Mouse (Mus musculus) liver, embryonic 16.5 days (tissue): ENCODE measurements around the gene Adat2. TPM values are rescaled to one million over a fixed set of nuclear protein-coding genes. Genes with fewer than 3 reads are reported as not detected.

Experiments used
- ATAC-seq: fragments of 200-750 bp; cut with Nextera tagmentation; 2 replicates; pipeline ENCODE4 v1.8.0; 2017; ENCODE audit warnings: low read depth, mild to moderate bottlenecking, moderate number of reproducible peaks, moderate library complexity
- H3K27ac ChIP-seq: fragments of 300-500 bp; sonication (generic); 2 replicates; pipeline ENCODE4 v1.5.1; 2014; ENCODE audit warnings: mild to moderate bottlenecking, low read length
- H3K27me3 ChIP-seq: fragments of 300-500 bp; sonication (generic); 2 replicates; pipeline ENCODE4 v1.6.1; 2014; ENCODE audit warnings: low read depth, low read length, mixed read lengths; ENCODE audit not compliant: control insufficient read depth, insufficient read depth
- H3K36me3 ChIP-seq: fragments of 300-500 bp; sonication (generic); 2 replicates; pipeline ENCODE4 v1.6.1; 2014; ENCODE audit warnings: mild to moderate bottlenecking; ENCODE audit not compliant: control insufficient read depth, insufficient read depth
- H3K4me1 ChIP-seq: fragments of 300-500 bp; sonication (generic); 2 replicates; pipeline ENCODE4 v1.6.1; 2014; ENCODE audit warnings: low read depth, low read length, mixed read lengths; ENCODE audit not compliant: control insufficient read depth
- H3K4me2 ChIP-seq: fragments of 300-500 bp; sonication (generic); 2 replicates; pipeline ENCODE4 v1.6.1; 2014; ENCODE audit warnings: low read depth, low read length, mixed read lengths
- H3K4me3 ChIP-seq: fragments of 300-500 bp; sonication (generic); 2 replicates; pipeline ENCODE4 v1.5.1; 2014; ENCODE audit warnings: low read depth, mild to moderate bottlenecking, low read length
- H3K9ac ChIP-seq: fragments of 300-500 bp; sonication (generic); 2 replicates; pipeline ENCODE4 v1.6.1; 2014; ENCODE audit warnings: low read depth, low read length
- H3K9me3 ChIP-seq: fragments of 300-500 bp; sonication (generic); replicated peaks from 2 replicates; pipeline ENCODE4 v1.6.1; 2016; ENCODE audit warnings: low read length; ENCODE audit not compliant: control insufficient read depth
- WGBS: fragments of 180-500 bp; shearing (Covaris S2); extraction: QIAGEN DNeasy Blood & Tissue Kit; methylation state at CpG from one replicate; pipeline ENCODE4 v1.1.7; 2014; ENCODE audit not compliant: insufficient replicate concordance; 5-methylcytosine and 5-hydroxymethylcytosine counted together
- polyA plus RNA-seq: library from polyadenylated mRNA; unstranded; fragments of >200 nt; fragmentation: Nextera tagmentation; extraction: Ambion mirVana; gene quantifications from 2 replicates; pipeline ENCODE4 v1.2.1, GENCODE M21; 2015

Gene Adat2
- polyA plus RNA-seq, 1 experiment from 2014 or later: 1.7 TPM

DNA sequence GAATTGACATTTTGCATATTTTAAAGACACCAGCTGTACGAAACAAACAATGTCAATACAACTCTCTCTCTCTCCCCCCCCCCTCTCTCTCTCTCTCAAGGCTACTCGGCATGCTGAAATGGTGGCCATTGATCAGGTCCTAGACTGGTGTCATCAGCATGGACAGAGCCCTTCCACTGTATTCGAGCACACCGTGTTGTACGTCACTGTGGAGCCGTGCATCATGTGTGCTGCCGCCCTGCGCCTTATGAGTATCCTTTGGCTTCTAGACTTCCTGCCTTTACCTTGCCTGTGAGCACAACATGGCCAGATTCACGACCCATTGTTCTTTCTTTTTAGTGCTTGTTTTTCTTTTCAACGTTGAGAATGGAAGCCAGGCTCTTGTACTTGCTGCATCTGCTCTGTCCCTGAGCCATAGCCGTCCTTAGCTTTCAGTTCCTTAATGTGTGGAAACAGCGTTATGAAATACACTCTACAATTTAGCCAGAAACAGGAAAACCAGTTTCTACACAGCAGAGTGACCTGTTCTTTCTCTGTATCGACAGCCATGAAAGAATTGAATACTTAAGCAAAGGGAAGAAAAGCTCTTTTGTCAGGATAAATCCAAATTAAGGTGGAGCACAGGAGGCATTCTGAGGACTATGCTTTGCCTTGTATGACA is 7.5 kb downstream of the Adat2 start:
- H3K4me3 ChIP-seq: no peak overlapping the region
- no peak overlapping the region for H3K4me2 ChIP-seq
- H3K9ac ChIP-seq: no peak overlapping the region
- peaks cover 9% of the 10 kb centered on the region; the same call in 1 of the 2 replicates for H3K36me3 ChIP-seq
- no peaks in the 10 kb centered on the region for H3K27me3 ChIP-seq
- ATAC-seq: no peak
- H3K27ac ChIP-seq: no peak overlapping the region
- H3K4me1 ChIP-seq: no peaks in the 10 kb centered on the region
- 69% methylated on average over 13 of the region's 13 CpGs for WGBS
- H3K9me3 ChIP-seq: no peaks in the 10 kb centered on the region

DNA sequence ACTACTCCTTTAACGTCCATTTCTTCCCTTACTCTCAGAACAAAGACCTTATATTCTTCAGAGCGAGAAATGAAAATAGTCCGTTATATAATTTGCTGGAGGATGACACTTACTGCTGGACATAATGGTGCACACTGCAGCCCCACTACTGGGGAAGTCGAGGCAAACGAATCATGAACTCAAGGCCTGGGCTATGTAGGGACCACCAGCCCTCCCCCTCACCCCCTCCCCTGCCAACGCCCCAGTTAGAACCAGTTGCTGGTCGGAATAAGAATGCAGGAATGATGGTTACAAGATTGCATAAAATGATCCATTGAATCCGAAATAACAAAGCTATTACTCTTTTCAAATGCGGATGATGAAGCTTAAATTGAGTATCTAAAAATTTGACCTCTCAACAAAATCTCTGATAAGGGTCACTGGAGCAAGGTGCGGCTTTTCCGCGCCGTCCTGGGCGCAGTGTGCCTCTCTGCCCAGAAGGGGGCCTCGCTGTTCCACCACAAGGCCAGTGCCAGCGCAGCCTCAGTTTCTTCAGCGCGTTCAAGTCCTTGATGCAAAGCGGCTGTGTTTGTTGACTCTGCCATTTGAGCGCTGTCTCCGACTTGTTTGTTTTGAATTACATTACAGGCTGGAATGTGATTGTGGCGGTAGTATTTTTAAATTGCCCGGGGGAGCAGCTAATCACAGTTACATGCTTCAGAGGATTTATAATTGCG is 11.8 kb downstream of the Adat2 start:
- no peak for ATAC-seq

DNA sequence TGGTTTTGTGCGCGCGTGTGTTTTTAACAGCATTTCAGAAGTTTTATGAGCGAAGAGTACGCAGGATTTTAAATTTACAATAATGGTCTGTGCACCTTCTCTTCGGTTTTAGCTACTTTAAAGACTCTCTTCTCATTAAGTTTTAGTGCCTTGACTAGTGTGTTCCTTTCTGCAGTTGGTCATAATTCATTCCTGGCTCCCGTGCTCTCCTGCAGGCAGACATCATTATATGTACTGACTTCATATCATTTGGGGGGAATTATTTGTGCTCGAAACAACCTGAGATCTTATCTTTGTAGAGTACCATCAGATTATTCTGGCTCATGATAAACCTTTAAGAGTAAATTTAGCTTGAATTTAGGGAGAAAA is 12.4 kb downstream of the Adat2 start:
- no peak for ATAC-seq
- H3K9ac ChIP-seq: no peak overlapping the region
- WGBS: 46% methylated on average over 8 of the region's 8 CpGs
- H3K27me3 ChIP-seq: no peaks in the 10 kb centered on the region
- H3K4me1 ChIP-seq: no peaks in the 10 kb centered on the region
- H3K4me3 ChIP-seq: no peak overlapping the region
- peaks cover 9% of the 10 kb centered on the region; the same call in 1 of the 2 replicates for H3K36me3 ChIP-seq
- H3K27ac ChIP-seq: no peak overlapping the region
- no peaks in the 10 kb centered on the region for H3K9me3 ChIP-seq
- H3K4me2 ChIP-seq: peak overlapping the region; percentile 15; the same call in 1 of the 2 replicates

More for the DNA sequence above, 11.8 kb downstream of the Adat2 start:
- no peak overlapping the region for H3K4me3 ChIP-seq
- H3K36me3 ChIP-seq: peaks cover 9% of the 10 kb centered on the region; the same call in 1 of the 2 replicates
- no peak overlapping the region for H3K9ac ChIP-seq
- H3K4me1 ChIP-seq: no peaks in the 10 kb centered on the region
- WGBS: 27% methylated on average over 24 of the region's 24 CpGs
- no peaks in the 10 kb centered on the region for H3K9me3 ChIP-seq
- H3K4me2 ChIP-seq: peak overlapping the region; percentile 15; the same call in 1 of the 2 replicates
- H3K27me3 ChIP-seq: no peaks in the 10 kb centered on the region
- no peak overlapping the region for H3K27ac ChIP-seq

DNA sequence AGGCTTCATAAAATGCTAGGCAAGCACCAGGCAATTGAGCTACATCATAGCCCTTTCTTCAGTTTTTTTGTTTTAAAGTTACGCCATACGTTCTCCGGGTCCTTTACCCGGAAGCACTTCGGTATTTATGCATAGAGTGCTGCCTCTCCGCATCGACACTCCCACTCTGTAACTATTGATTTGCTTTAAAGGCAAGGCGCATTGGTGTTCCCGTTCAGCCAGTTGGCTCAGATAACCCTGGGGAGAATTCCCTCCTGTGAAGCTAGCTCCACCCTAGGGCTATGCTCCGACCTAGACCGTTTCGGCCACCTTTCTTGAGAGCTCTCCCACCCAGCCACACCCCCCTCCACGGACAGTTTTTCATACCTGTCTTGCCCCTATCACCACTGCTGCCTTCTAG is 13.7 kb downstream of the Adat2 start:
- WGBS: 57% methylated on average over 13 of the region's 13 CpGs
- no peaks in the 10 kb centered on the region for H3K27me3 ChIP-seq
- H3K4me3 ChIP-seq: no peak overlapping the region
- H3K9me3 ChIP-seq: no peaks in the 10 kb centered on the region
- peaks cover 9% of the 10 kb centered on the region; the same call in 1 of the 2 replicates for H3K36me3 ChIP-seq
- H3K4me1 ChIP-seq: no peaks in the 10 kb centered on the region
- H3K9ac ChIP-seq: no peak overlapping the region
- H3K4me2 ChIP-seq: 0 out of 2 replicates have a peak overlapping the region, but pooled peaks have one; percentile 2
- ATAC-seq: no peak
- H3K27ac ChIP-seq: no peak overlapping the region

DNA sequence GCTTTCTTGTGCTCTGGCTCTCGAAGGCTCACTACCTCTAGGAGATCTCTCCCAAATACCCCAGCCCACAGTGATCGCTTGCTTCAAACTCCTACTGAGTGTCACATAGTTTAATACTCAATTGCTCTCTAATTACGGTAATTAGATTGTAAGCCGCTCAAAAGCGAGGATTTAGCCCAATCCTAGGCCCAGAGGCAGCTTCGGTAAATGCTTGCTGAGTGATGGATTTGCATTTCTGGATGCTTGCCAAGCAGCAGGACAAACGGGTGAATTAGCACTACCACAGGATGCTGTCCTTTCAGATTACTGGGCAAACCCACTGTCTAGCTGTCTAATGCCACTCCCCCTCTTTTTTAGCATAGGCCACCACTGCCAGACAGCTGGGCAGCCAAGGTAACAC is 17.1 kb downstream of the Adat2 start:
- no peaks in the 10 kb centered on the region for H3K27me3 ChIP-seq
- no peak overlapping the region for H3K9ac ChIP-seq
- ATAC-seq: no peak
- no peak overlapping the region for H3K4me3 ChIP-seq
- no peak overlapping the region for H3K4me2 ChIP-seq
- 60% methylated on average over 7 of the region's 7 CpGs for WGBS
- H3K9me3 ChIP-seq: no peaks in the 10 kb centered on the region
- H3K4me1 ChIP-seq: no peaks in the 10 kb centered on the region
- H3K36me3 ChIP-seq: no peaks in the 10 kb centered on the region
- H3K27ac ChIP-seq: no peak overlapping the region

DNA sequence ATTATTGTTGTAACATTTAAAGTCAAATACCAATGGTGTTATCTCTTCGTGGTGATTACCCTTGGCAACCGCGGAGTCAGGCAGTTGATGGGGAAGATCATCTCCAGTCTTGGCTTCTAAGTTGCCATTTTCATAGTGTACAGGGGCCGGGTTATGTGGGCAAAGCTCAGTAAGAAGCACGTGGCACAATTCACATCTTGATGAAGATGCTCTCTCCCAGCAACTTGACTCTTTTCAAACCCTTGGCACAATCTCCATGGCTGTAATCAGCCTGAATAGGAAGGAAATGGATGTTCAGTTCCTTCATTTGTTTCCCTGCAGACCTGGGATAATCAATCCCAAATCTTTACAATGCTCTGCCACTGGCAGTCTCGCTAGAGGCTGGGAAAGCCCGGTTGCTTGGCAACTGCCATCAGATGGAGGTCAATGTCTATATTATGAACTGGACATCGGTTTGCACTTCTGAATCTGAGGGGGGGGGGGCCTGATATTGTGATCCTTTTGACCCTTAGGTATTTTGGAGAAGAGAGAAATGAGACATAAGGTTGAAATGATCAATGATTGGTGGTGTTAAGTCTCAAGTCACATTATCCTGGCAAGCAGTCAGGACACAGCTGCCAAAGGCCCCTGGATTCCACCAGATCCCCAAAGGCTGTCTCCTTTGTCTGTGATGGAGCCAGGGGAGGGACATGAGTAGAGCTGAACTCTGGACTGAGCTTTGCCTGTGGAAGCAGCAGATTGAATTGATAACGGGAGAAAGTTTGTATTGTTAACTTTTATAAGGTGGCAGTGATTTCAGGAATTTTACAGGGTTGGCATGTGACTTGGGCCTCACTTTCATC is 18.2 kb downstream of the Adat2 start:
- Histone ChIP-seq H3K4me3 (no peak overlapping the region), H3K4me2 (no peak overlapping the region), H3K36me3 (no peaks in the 10 kb centered on the region), H3K9me3 (no peaks in the 10 kb centered on the region), H3K27ac (no peak overlapping the region), H3K4me1 (no peaks in the 10 kb centered on the region), H3K27me3 (no peaks in the 10 kb centered on the region), H3K9ac (no peak overlapping the region)
- no peak for ATAC-seq
- WGBS: 57% methylated on average over 9 of the region's 9 CpGs

DNA sequence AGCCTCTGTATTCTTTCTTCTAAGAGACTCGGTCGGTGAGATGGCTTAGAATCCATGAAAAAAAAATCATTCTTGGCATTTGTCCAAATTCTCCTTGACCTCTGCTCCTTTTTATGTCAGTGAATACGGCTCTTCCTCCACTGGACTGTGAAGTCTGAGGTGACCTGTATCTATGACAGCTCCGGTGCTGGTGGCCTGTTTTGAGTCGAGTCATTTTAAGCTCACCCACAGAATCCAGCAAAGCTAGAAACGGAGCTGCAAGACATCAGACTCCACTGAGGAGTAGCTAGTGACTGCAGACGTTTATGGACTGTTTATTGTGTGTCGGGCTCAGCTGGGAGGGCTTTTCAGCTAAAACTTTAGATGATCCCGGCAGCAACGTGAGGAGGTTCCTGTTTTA is 19.3 kb downstream of the Adat2 start:
- ATAC-seq: no peak
- Histone ChIP-seq H3K27me3 (no peaks in the 10 kb centered on the region), H3K9ac (no peak overlapping the region), H3K4me3 (no peak overlapping the region), H3K36me3 (no peaks in the 10 kb centered on the region), H3K4me2 (no peak overlapping the region), H3K4me1 (no peaks in the 10 kb centered on the region), H3K9me3 (no peaks in the 10 kb centered on the region), H3K27ac (no peak overlapping the region)
- 52% methylated on average over 10 of the region's 10 CpGs for WGBS

DNA sequence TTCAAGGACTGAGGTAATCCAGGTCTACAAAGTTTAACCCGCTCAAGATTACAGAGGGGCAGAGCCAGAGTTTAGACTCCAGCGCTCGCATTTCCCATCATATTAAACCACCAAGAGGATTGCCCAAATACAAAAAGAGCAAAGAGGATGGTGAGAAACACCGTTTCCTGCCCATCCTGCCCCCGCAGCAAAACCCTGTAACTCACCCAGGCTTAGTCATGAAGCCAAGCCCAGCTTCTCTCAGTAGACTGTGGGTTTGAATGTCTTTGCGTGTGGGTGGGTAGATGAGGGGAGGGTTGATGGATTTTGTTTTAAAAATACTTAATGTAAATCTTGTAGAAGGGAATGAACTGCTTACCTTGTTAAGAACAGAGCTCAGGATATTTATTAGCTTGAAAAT is 19.7 kb downstream of the Adat2 start:
- no peaks in the 10 kb centered on the region for H3K9me3 ChIP-seq
- H3K4me1 ChIP-seq: no peaks in the 10 kb centered on the region
- no peak overlapping the region for H3K27ac ChIP-seq
- H3K4me2 ChIP-seq: no peak overlapping the region
- 73% methylated on average over 6 of the region's 6 CpGs for WGBS
- no peaks in the 10 kb centered on the region for H3K36me3 ChIP-seq
- H3K27me3 ChIP-seq: no peaks in the 10 kb centered on the region
- ATAC-seq: no peak
- H3K9ac ChIP-seq: no peak overlapping the region
- no peak overlapping the region for H3K4me3 ChIP-seq
